Mouse (Mus musculus) bone marrow, adult 2 months (tissue): ENCODE measurements at regions not wholly inside any gene's neighbourhood (a gene's known extent, or its start where the extent isn't known, plus 50 kb on each side); places are given as distances from the start of the nearest gene placed in this dataset.

Experiments used
- CTCF ChIP-seq: fragments of 200-500 bp; IDR thresholded peaks from 2 replicates; pipeline ENCODE4 v1.5.1; 2011; ENCODE audit warnings: low read length, control low read depth; ENCODE audit not compliant: control insufficient read depth, insufficient read depth
- POLR2A ChIP-seq: fragments of 200-500 bp; IDR thresholded peaks from 2 replicates; pipeline ENCODE4 v1.6.1; 2011; ENCODE audit warnings: low read depth, mild to moderate bottlenecking, control low read depth, low read length, borderline replicate concordance; ENCODE audit not compliant: control insufficient read depth

- no peak for TF ChIP-seq CTCF
- no peak for TF ChIP-seq POLR2A
Measured at GRCm38 (mm10) chrX:159018955-159019354, 191.2 kb upstream of the Rps6ka3 start.
